Mouse (Mus musculus) CH12.LX (cell line): ENCODE measurements around the gene Gm44511. TPM values are rescaled to one million over a fixed set of nuclear protein-coding genes. Genes with fewer than 3 reads are reported as not detected.
A peak's percentile ranks its signal among the peaks of the same experiment; 100 is the strongest.
"Not testable (repeated sequence)": the region's sequence is repeated elsewhere in the genome, so short reads cannot be mapped to it uniquely, and the experiment has no call there.

ENCODE experiments used
- DNase-seq: peaks from one replicate; pipeline ENCODE4 v3.0.0-alpha.2; 2013; ENCODE audit errors: extremely low read depth
- H3K27ac ChIP-seq: 2 replicates; pipeline ENCODE4 v1.5.1; 2012; ENCODE audit warnings: low read depth, mild to moderate bottlenecking, control low read depth, moderate library complexity; ENCODE audit not compliant: insufficient read depth
- H3K27me3 ChIP-seq: replicated peaks from 2 replicates; pipeline ENCODE3; 2012; ENCODE audit warnings: inconsistent platforms
- H3K36me3 ChIP-seq, 2 experiments: replicated peaks in 1 of 2; 2 replicates each; pipeline versions ENCODE3 to v1.6.1; 2012; ENCODE audit warnings: inconsistent platforms in 1 of 2, low read length in 1 of 2, mild to moderate bottlenecking in 1 of 2, mixed read lengths in 1 of 2, moderate library complexity in 1 of 2; ENCODE audit not compliant: control insufficient read depth in 1 of 2, insufficient read depth in 1 of 2
- H3K4me1 ChIP-seq, 2 experiments: 2 replicates each; pipeline ENCODE4 v1.6.1; 2012; ENCODE audit warnings: inconsistent platforms in 1 of 2, moderate library complexity in 1 of 2; ENCODE audit not compliant: insufficient read depth in 2 of 2, control insufficient read depth in 1 of 2
- H3K4me2 ChIP-seq: 2 replicates; pipeline ENCODE4 v1.6.1; 2012; ENCODE audit warnings: low read depth, mild to moderate bottlenecking, control low read depth; ENCODE audit not compliant: poor library complexity, insufficient read depth, severe bottlenecking
- H3K4me3 ChIP-seq, 3 experiments: fragments of 150-350 bp in 1 of 3; sonication (generic) in 1 of 3; replicated peaks in 1 of 3; 2 replicates each; pipeline versions ENCODE3 to v1.5.1; 2011 to 2012; ENCODE audit warnings: low read depth in 2 of 3, low read length in 2 of 3, mild to moderate bottlenecking in 2 of 3, moderate library complexity in 2 of 3, control low read depth in 1 of 3, improper control_type of control experiment in 1 of 3, inconsistent platforms in 1 of 3, mixed read lengths in 1 of 3; ENCODE audit not compliant: poor library complexity in 1 of 3
- H3K79me2 ChIP-seq: replicated peaks from 2 replicates; pipeline ENCODE4 v1.6.1; 2012; ENCODE audit warnings: mild to moderate bottlenecking, moderate library complexity; ENCODE audit not compliant: control insufficient read depth, poor library complexity, insufficient read depth, severe bottlenecking; ENCODE audit errors: extremely low read depth
- H3K9ac ChIP-seq: 2 replicates; pipeline ENCODE4 v1.6.1; 2012; ENCODE audit warnings: low read depth, mild to moderate bottlenecking, control low read depth, moderate library complexity; ENCODE audit not compliant: insufficient read depth
- H3K9me3 ChIP-seq: replicated peaks from 2 replicates; pipeline ENCODE3; 2012; ENCODE audit warnings: low read length, inconsistent platforms, mixed read lengths
- CHD1 ChIP-seq: IDR thresholded peaks from 2 replicates; pipeline ENCODE4 v1.6.1; 2012; ENCODE audit warnings: low read depth, low read length, improper control_type of control experiment, inconsistent platforms
- CHD2 ChIP-seq: IDR thresholded peaks from 2 replicates; pipeline ENCODE4 v1.6.1; 2011; ENCODE audit warnings: low read length, improper control_type of control experiment
- CTCF ChIP-seq, 2 experiments: IDR thresholded peaks in 1 of 2; conservative IDR thresholded peaks in 1 of 2; 2 replicates each; pipeline ENCODE4 v1.5.1; 2011 to 2012; ENCODE audit warnings: low read depth in 2 of 2, low read length in 2 of 2, improper control_type of control experiment in 1 of 2, inconsistent platforms in 1 of 2, mild to moderate bottlenecking in 1 of 2, moderate library complexity in 1 of 2
- E2F4 ChIP-seq: IDR thresholded peaks from 2 replicates; pipeline ENCODE4 v1.6.1; 2011; ENCODE audit warnings: low read depth, low read length, improper control_type of control experiment; ENCODE audit not compliant: insufficient replicate concordance
- EP300 ChIP-seq: IDR thresholded peaks from 2 replicates; pipeline ENCODE4 v1.6.1; 2011; ENCODE audit warnings: low read length, improper control_type of control experiment
- ETS1 ChIP-seq: conservative IDR thresholded peaks from 2 replicates; pipeline ENCODE4 v1.6.1; 2012; ENCODE audit warnings: low read depth, mild to moderate bottlenecking, inconsistent platforms, low read length, improper control_type of control experiment, moderate library complexity
- JUND ChIP-seq: conservative IDR thresholded peaks from 2 replicates; pipeline ENCODE4 v1.6.1; 2011; ENCODE audit warnings: low read depth, low read length, improper control_type of control experiment
- KAT2A ChIP-seq: IDR thresholded peaks from 2 replicates; pipeline ENCODE4 v1.6.1; 2012; ENCODE audit warnings: low read length, improper control_type of control experiment, inconsistent platforms; ENCODE audit not compliant: insufficient replicate concordance
- MEF2A ChIP-seq: IDR thresholded peaks from 2 replicates; pipeline ENCODE4 v1.6.1; 2014; ENCODE audit warnings: low read depth, mild to moderate bottlenecking, inconsistent platforms, low read length, improper control_type of control experiment, borderline replicate concordance
- MXI1 ChIP-seq: IDR thresholded peaks from 2 replicates; pipeline ENCODE4 v1.6.1; 2011; ENCODE audit warnings: mild to moderate bottlenecking, low read depth, low read length, improper control_type of control experiment
- NRF1 ChIP-seq: IDR thresholded peaks from 2 replicates; pipeline ENCODE4 v1.6.1; 2014; ENCODE audit warnings: low read depth, mild to moderate bottlenecking, inconsistent platforms, low read length, improper control_type of control experiment, moderate library complexity
- POLR2AphosphoS2 ChIP-seq: IDR thresholded peaks from 2 replicates; pipeline ENCODE4 v1.6.1; 2011; ENCODE audit warnings: low read depth, low read length, improper control_type of control experiment
- RAD21 ChIP-seq: IDR thresholded peaks from 2 replicates; pipeline ENCODE4 v1.6.1; 2011; ENCODE audit warnings: low read depth, mild to moderate bottlenecking, low read length, improper control_type of control experiment, moderate library complexity
- SIN3A ChIP-seq: IDR thresholded peaks from 2 replicates; pipeline ENCODE4 v1.6.1; 2012; ENCODE audit warnings: low read length, improper control_type of control experiment, inconsistent platforms
- SMC3 ChIP-seq: IDR thresholded peaks from 2 replicates; pipeline ENCODE4 v1.6.1; 2011; ENCODE audit warnings: low read depth, low read length, improper control_type of control experiment
- TCF12 ChIP-seq: IDR thresholded peaks from 2 replicates; pipeline ENCODE4 v1.6.1; 2014; ENCODE audit warnings: low read depth, mild to moderate bottlenecking, inconsistent platforms, low read length, improper control_type of control experiment
- UBTF ChIP-seq: IDR thresholded peaks from 2 replicates; pipeline ENCODE4 v1.6.1; 2012; ENCODE audit warnings: low read depth, mild to moderate bottlenecking, inconsistent platforms, low read length, improper control_type of control experiment, moderate library complexity
- ZC3H11A ChIP-seq: IDR thresholded peaks from 2 replicates; pipeline ENCODE4 v1.6.1; 2012; ENCODE audit warnings: low read depth, mild to moderate bottlenecking, inconsistent platforms, low read length, improper control_type of control experiment
- ZKSCAN1 ChIP-seq: IDR thresholded peaks from 2 replicates; pipeline ENCODE4 v1.6.1; 2012; ENCODE audit warnings: low read depth, inconsistent platforms, low read length, improper control_type of control experiment, borderline replicate concordance
- ZNF384 ChIP-seq: IDR thresholded peaks from 2 replicates; pipeline ENCODE4 v1.6.1; 2012; ENCODE audit warnings: low read depth, low read length, improper control_type of control experiment, inconsistent platforms
- dilution Hi-C: fragments of 300-500 bp; cut with MboI; formaldehyde crosslinking; loops from 2 replicates; pipeline ENCODE4 v1.14.3; 2020; ENCODE audit warnings: low sequenced_read_pairs; ENCODE audit not compliant: extremely low pct_unique_long_range_greater_than_20kb, extremely low pct_ligation_motif_present
- in situ Hi-C: fragments of 300-500 bp; cut with MboI; formaldehyde crosslinking; loops from 3 replicates; pipeline ENCODE4 v1.14.3; 2019; ENCODE audit warnings: low sequenced_read_pairs, low pct_ligation_motif_present, low pct_unique_long_range_greater_than_20kb, mixed read lengths
- polyA plus RNA-seq: library from polyadenylated mRNA; unstranded; fragments of >175 nt; gene quantifications from 2 replicates; pipeline ENCODE4 v1.2.1, GENCODE M21; 2012; ENCODE audit warnings: low read depth; ENCODE audit not compliant: insufficient read length
- total RNA-seq, 2 experiments: library from RNA; depleted of rRNA; stranded (reverse); fragments of 300-350 nt in 1 of 2; fragments of >200 nt in 1 of 2; gene quantifications; 2 replicates each; pipeline ENCODE4 v1.2.3; 2012 to 2014

The Gm44511 gene
- total and polyA plus RNA-seq, 3 experiments, result not detected

- DNase-seq, result peak; percentile 60
- H3K4me3 ChIP-seq, result not testable (repeated sequence)
- TF ChIP-seq ZC3H11A (peak; percentile 21; the same call in 1 of the 2 replicates), SMC3 (peak; percentile 78), CTCF (conservative IDR thresholded peaks at IDR 0.05 in 1 of 2, IDR thresholded peaks at IDR 0.05 in 1 of 2; ENCODE audit: low read depth in 2 of 2, low read length in 2 of 2) (peak; percentile 48 to 81; a peak in 3 of 4 replicates), RAD21 (peak; percentile 80)
- TF ChIP-seq, all 38 proteins: peak for 4; not testable (repeated sequence) for 34
- in situ Hi-C loops, dilution Hi-C loops, H3K27ac ChIP-seq, H3K36me3 ChIP-seq, H3K4me1 ChIP-seq, H3K79me2 ChIP-seq, H3K27me3 ChIP-seq, H3K9ac ChIP-seq, H3K4me2 ChIP-seq, H3K9me3 ChIP-seq: not testable (repeated sequence)
Measured at GRCm38 (mm10) chr6:128753610-128754224, 72.4 kb downstream of the Gm44511 start.

GRCm38 (mm10) chr6:128747006-128747405 is 79.1 kb downstream of the Gm44511 start:
- H3K36me3 ChIP-seq, H3K4me3 ChIP-seq, dilution Hi-C loops, H3K27ac ChIP-seq, H3K4me2 ChIP-seq, DNase-seq, H3K9me3 ChIP-seq, H3K4me1 ChIP-seq, H3K9ac ChIP-seq, H3K27me3 ChIP-seq, H3K79me2 ChIP-seq: not testable (repeated sequence)
- in situ Hi-C loops, result loop anchor here (10.0 kb wide), 1 partner anchor 142 kb away; no protein-coding TSS in a partner anchor

DNA sequence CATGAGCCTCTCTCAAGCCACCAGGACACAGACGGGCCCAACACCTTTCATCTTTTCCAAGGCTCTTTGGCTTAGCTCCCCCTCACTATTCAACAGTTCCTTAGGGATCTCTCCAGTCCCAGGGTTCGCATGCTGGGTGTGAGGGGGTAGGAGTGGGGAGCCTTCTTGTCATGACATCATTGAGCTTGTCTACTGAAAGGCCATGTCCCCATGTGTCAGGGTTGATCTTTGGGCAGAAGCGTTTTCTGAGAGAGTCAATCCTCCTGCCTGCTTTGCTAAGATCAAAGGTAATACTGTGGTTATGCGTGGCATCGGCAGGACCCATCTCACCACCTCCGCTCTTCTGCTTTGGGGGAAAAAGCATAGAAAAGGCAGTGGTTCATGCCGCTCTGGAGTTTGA is 88.7 kb downstream of the Gm44511 start:
- Histone ChIP-seq H3K79me2 (no peaks in the 10 kb centered on the region), H3K4me2 (no peak overlapping the region), H3K27me3 (no peaks in the 10 kb centered on the region), H3K4me3 (no peak overlapping the region), H3K9me3 (peaks cover 4% of the 10 kb centered on the region), H3K4me1 (peaks cover 18 to 43% of the 10 kb centered on the region in 2 experiments), H3K36me3 (no peaks in the 10 kb centered on the region), H3K9ac (no peak overlapping the region), H3K27ac (no peak overlapping the region)
- TF ChIP-seq UBTF, result no peak
- TF ChIP-seq ZKSCAN1, result no peak
- TF ChIP-seq KAT2A, result no peak
- no peak for TF ChIP-seq MEF2A
- TF ChIP-seq JUND, result no peak
- TF ChIP-seq E2F4, result no peak
- no peak for TF ChIP-seq SIN3A
- no peak for TF ChIP-seq MXI1
- no peak for TF ChIP-seq CHD1
- no peak for TF ChIP-seq NRF1
- TF ChIP-seq ZC3H11A, result no peak
- TF ChIP-seq ETS1, result no peak
- TF ChIP-seq EP300, result no peak
- TF ChIP-seq RAD21, result no peak
- TF ChIP-seq POLR2AphosphoS2, result no peak
- no peak for TF ChIP-seq SMC3
- TF ChIP-seq ZNF384, result no peak
- TF ChIP-seq TCF12, result no peak
- TF ChIP-seq CHD2, result no peak
- dilution Hi-C loops (no loop called here), in situ Hi-C loops (no loop called here)
- no peak for DNase-seq
